Mouse (Mus musculus): ENCODE results near the gene Msx3.

The Msx3 gene

DNA sequence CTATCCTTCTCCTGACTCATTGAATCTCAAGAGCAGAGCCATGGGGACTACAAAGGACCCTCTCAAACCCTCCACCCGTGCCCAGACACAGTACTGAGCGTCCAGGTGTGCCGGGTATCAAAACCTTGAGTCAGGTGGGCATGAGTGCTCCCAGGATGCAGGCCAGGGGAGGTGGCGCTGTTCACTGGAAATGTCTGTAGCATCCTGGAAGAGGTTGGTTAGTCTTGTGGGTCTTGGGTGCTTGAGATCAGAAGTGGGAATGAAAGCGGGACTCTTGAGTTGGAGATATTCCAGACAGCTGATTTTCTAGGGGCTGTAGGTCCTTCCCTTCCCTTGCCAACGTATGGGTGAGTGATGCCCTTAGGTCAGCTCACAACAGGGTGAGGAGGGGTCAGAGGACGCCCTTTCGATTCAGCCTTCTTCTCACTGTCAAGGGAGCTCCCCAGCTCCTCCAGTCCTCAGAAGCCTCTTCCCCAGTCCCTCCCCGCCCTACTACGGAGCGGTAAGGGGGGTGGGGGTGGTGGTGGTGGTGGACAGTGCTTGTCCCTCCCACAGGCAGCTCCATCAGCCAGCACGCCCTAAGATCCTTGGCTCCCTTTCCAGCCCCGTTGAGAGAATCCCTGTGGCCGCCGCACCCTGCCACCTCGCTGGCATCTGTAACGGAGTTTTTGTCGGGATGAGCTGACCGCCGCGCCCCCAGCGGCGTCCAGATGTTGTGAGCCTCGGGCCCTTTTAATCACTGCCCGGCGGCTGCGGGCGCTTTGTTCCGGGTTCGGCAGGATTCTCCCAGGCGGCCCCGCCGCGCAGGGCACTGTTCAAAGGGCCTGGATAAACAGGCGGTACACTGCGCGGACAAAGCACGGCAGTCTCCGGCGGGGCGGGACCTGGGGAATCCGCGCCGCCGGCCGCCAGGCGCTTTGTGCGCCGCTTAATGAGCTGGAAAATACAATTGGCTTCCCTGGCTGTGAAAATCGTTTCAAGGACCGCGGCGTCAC lies 8.8 kb upstream of the Msx3 start:
- no peak for DNase-seq (ENCODE audit: low spot score in 2 of 2)

DNA sequence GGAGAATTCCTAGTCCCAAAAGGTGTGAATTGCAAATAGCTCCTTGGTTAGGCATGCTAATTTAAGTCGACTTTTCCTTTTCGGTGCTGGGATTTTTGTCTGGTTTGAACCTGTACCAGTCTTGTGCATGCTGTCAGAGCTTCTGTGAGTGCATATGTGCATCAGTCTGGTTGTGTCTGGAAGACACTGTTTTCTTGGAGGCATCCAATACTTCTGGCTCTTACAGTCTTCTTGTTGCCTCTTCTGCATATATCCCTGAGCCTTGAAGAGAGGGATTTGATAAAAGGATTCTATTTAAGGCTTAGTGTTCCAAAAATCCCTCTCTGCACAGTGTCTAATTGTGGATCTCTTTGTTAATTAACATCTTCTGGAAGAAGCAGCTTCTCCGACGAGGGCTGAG lies 5.2 kb upstream of the Msx3 start:
- no peak for DNase-seq (ENCODE audit: low spot score in 2 of 2)

DNA sequence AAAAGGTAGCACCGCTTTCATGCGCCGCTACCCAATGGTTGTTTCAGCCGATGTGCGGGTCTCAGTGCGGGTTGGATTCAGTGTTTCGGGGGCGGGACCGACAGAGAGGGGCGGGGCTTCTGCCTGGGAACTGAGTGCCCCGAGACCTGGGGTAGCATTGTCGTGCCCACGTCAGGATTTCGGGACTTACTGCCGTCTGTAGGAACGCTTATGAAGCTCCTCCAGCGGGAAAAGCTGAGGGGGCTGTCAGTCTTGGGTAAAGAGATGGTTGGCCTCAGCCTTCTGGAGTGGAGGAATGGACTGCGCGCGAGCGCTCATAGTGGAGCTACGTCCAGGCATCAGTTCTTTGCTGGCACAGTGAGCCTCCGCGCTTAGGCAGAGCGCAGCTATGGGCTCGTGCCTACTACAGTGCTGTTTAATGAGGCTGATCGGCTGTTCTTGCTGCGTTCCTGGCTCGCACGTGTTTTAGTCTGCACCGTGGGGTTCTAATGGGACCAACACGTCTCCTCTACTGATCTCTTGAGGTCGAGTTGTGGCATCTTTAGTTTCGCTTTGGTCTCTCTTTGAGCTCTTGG lies 313 bp upstream of the Msx3 start:
- no peak for DNase-seq (ENCODE audit: low spot score in 2 of 2)

DNA sequence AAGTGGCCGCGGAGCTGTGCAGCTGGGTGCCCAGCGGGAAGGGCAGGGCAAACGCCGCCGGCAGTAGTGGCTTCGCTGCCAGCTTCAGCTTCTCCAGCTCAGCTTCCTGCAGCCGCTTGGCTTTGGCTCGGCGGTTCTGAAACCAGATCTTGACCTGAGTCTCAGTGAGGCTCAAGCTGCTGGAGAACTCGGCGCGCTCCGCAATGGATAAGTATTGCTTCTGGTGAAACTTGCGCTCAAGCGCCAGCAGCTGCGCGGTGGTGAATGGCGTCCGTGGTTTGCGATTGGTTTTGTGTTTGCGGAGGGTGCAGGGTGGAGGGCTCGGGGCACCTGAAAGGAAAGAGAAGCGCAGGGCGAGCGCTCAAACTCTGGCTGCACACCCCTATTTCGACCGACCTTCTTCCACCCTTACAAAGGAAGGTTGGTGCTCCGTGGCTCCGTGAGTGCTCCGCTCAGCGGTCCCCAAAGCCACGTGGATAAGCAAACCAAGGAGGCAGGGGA lies 1.0 kb downstream of the Msx3 start:
- DNase-seq (ENCODE audit: low spot score in 2 of 2) = no peak

DNA sequence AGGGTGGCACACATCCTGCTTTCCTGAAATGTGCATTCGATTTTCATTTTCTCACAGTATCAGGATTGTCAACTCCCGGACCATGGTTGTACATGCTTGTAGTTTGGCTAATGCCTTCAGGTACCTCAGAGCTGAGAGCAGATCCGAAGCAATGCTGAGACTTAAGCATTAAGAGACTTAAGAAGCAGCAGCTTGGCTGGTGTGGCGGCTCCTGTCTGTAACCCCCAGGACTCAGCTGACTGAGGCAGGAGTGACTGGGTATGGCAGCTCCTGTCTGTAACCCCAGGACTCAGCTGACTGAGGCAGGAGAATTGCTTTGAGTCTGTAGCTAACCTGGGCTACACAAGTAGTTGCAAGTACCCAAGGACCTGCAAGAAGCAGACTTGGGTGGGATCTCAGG lies 3.3 kb downstream of the Msx3 start:
- DNase-seq (ENCODE audit: low spot score in 2 of 2) = no peak

DNA sequence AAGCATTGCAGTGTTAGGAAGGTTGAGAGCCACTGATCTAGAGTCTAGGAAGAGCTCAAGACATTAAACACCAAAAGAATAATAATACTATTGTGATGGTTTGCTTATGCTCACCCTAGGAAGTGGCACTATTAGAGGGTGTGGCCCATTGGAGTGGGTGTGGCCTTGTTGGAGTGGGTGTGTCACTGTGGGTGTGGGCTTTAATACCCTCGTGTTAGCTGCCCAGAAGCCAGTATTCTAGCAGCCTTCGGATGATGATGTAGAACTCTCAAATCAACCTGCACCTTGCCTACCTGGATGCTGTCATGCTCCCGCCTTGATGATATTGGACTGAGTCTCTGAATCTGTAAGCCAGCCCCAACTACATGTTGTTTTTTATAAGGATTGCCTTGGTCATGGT lies 6.2 kb downstream of the Msx3 start:
- DNase-seq (ENCODE audit: low spot score in 2 of 2) = no peak

DNA sequence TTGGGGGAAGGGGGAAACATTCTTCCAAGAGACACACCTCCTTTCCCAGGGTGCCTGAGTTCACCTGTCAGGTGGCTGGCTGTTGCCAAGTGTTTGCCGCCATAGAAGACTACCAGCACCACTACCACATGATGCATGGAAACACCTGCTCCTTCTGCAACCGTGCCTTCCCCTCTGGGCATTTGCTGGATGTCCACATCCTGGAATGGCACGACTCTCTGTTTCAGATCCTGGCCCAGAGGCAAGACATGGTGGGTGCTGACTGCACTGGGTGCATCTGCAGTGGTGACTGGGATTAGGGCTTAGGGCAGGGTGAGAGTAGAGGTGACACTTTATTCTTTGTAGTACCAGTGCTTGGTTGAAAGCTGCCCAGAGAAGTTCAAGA lies 11.7 kb downstream of the Msx3 start:
- DNase-seq (ENCODE audit: low spot score in 2 of 2) = no peak

DNA sequence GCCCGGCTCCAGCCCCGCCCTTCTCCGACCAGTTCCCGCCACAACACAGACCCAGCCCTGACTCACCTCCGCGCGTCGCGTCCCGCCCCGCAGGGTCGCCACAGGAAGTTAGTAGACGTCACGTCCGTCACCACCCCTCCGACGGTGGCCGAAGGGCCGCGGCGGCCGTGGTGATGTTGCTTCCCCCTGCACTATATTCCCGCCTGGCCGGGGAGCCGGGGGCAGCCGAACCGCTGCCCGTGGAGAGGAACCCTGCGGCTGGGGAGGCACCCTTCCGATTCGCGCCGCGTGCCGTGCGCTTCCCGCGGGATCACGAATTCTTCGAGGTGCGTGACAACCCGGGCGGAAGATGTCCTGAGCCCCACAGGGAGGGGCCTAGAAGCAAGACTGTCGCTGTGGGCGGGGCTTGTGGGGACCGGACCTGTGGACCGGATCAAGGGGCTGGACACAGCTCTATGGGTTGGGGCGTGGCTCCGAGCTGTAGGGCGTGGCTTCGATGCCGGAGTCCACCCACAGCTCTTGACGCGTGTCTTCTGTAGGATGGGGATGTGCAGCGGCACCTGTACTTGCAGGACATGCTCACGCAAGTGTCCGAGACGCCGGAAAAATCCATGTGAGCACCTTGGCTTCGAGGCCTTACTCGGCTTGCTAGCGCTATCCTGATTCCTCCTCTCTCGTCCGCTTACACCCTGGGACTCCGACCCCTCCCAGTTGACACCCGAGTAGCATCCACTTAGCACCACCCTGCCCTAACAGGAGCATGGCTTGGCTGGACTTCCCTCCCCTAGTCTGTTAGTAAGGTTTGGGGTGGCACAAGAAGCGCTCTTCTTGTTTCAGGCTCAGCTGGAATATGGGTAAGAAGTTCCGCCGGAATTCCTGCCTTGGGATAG lies 12.4 kb downstream of the Msx3 start, which contains the start of the genes Zfp511 and Tubgcp2:
Gene Zfp511 (plus strand): TSS at position 111 of the 890 bp plus-strand sequence.
Gene Tubgcp2 (minus strand): TSS at position 389 of the 890 bp plus-strand sequence.
- peak; percentile 86 to 89 for DNase-seq (ENCODE audit: low spot score in 2 of 2)

DNA sequence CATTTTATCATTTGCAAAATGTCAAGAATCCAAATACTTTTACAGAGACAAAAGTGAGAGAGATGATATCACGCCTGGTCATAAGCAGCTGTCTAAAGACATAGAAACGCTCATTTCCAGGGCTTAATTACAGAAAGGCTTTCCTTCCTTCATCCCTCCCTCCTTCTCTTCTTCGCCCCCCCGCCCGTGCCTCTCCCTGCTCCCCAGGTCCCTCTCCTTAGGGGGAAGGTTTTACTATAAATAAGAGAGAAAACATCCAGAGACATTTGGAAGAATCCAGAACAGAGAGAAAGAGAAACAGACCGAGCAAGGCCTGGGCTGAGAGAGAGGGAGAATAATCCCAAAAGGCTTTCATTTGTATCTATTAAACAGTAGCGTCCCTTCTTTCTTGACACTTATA lies 13.4 kb downstream of the Msx3 start:
- no peak for DNase-seq (ENCODE audit: low spot score in 2 of 2)

DNA sequence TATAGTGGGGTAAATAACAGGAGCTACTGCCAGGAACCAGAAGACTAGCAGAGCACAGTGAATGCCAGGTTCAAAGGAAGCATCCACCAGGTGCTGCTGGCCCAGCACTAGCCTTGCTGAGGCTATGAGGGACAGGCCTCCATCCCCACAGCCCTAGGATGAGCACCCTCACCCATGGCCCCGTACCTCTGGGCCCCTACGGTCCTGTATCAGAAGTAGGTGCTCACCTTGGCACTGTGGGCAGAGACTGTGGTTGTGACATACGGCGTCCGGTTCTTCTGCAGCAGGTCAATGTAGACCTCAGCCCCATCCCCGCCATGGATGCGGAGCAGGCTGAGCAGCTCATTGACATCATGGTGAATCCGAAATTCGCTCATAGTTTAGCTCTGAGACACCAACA lies 15.5 kb downstream of the Msx3 start:
- no peak for DNase-seq (ENCODE audit: low spot score in 2 of 2)

DNA sequence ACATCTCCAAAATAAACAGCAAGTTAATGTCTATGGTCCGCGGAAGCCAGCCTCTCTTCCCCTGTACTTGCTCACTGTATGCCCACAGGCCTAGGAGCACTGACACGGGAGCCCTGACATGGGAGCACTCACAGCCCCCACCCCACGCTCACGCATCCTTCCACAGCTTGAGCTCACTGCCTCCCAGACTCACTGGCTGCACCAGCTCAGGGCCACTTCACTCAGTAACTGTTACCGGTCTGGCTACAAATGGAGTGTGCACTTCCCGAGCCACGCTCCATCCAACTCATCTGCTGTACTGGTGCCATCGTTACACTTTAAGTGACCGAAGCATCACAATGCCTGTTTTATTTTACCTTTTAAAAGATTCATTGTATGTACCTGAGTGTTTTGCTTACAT lies 16.5 kb downstream of the Msx3 start:
- DNase-seq (ENCODE audit: low spot score in 2 of 2) = no peak

DNA sequence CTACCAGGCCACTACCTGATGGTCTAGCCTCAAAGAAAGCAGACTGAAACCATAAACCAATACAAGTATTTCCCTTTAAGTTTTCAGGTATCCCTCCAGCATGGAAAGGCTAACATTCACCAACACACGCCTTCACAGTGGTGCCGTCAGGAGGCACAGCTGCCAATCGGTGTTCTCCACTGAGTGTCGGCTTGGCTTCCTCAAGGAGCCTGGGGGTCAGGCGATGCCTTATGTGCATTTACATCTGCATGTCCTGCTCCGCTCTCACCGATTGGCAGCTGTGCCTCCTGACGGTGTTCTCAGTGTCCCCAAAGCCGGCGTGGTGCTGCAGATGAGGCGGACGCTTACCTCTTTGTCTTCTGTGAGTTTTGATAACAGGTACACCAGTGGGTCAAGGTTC lies 17.1 kb downstream of the Msx3 start:
- DNase-seq (ENCODE audit: low spot score in 2 of 2) = no peak

DNA sequence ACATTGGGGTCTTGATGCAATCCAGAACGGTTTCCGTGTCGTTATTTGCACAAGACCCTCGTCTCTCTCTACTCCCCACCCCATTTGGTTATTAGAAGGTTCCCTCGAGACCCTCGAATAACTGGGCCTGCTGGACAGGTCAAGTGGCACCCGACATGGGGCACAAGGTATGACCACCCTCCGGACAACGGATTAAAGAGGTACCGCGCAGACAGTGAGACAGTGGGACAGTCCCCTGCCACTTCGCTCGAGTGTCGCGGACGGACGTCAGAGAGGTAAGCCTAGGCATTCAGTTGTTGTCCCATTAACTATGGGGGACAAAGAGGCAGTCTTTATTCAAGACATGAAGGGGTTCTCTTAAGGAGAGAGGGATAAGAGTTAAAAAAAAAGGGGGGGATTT lies 37.6 kb downstream of the Msx3 start:
- peak in 1 of 2 experiments; percentile 5 for DNase-seq (ENCODE audit: low spot score in 2 of 2)

DNA sequence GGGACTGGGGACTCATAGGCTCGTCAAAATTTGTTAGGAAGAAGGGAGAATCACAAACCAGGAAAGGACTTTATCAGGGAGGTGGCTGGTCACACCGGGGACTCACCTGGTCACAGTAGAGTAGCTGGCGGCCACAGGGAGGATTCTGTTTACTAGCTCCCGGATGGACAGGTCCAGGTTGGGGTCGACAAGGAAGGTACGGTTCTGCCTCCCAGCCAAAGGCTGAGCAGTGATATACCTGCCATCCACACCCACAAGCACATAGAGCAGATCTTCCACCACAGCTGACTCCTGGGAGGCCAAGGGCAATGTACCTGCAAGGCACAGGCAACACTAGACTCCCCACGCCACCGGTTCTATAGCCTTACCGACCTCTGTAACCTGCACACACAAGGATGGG lies 41.1 kb downstream of the Msx3 start:
- peak in 1 of 2 experiments; percentile 3 for DNase-seq (ENCODE audit: low spot score in 2 of 2)

DNA sequence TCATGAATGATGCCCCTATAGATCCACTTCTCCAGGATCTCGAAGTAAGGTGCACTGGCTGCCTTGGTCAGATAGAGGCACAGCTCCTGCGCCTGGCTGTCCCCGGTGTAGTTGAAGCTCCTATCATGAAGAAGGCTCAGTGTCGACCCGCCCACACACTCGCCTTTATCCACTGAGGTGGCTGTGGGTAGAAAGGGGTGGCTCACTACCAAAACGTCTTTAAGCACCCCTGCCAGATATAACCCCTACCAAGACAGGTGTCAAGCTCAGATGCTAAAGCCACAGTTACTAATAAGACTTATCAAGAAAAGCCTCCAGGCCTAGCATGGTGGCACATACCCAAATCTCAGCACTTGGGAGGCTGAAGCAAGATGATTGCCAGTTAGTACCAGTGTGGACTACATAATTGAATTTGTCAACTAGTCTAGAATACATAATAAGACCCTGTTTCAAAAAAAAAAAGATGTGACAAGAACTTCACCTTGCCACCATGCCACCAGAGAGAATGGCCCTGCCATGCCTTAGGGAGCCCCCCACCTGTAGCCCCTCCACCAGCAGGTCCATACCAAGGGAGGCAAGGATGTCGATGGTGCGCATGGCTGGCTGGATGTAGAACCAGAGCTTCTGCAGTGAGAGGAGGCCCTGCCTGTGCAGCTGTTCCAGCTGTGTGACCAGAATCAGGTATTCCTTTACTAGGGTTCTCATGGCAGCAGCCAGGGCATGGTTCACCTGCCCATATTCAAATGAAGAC lies 41.9 kb downstream of the Msx3 start:
- DNase-seq (ENCODE audit: low spot score in 2 of 2) = peak in 1 of 2 experiments; percentile 5

DNA sequence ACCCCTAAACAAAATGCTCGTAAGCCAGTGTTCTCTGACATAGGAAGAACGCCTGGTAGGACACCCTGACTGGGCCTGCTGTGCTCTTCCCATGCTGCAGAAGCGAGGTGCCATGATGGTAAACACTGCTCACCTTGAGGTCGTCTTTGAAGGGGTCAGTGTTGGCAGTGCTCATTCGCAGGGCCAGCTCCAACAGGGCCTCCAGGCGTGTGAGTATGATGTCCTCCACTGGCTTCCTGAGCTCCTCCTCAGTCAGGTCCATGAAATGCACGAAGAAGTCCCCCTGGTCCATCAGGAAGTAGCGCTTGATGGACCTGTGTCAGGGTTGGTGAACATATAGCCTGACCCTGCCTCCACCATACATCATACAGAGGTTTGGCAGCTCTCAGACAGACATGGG lies 44.2 kb downstream of the Msx3 start:
- peak in 1 of 2 experiments; percentile 2 for DNase-seq (ENCODE audit: low spot score in 2 of 2)

DNA sequence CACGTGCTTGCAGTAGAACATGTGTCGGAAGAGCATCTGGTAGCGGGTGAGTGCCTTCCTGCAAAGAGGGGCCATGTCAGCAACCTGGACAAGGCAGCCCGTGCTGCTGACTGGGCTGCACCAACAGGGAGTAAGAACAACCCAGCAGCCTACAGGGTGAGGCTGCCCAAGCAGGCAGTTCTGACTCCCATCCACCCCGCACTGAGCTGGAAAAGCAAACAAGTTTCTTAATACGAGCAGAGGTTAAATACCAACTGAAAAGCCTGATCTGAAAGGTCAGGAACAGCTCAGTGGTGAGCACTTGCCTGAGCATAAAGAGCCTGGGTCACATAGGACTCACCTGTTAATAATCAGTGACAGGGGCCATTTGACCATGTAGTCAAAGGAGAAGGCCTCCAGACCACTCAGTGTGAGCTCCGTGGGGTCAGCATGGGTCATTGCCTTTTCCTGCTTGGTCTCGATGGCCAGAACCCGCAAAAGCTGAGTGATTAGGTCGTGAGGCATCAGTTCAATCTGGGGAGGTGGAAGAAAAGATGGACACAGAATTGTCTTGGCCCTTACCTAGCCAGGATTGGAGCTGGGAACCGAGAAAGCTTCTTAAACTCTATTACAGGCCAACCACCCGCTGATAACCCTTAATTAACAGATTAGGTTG lies 47.7 kb downstream of the Msx3 start:
- DNase-seq (ENCODE audit: low spot score in 2 of 2) = no peak

DNA sequence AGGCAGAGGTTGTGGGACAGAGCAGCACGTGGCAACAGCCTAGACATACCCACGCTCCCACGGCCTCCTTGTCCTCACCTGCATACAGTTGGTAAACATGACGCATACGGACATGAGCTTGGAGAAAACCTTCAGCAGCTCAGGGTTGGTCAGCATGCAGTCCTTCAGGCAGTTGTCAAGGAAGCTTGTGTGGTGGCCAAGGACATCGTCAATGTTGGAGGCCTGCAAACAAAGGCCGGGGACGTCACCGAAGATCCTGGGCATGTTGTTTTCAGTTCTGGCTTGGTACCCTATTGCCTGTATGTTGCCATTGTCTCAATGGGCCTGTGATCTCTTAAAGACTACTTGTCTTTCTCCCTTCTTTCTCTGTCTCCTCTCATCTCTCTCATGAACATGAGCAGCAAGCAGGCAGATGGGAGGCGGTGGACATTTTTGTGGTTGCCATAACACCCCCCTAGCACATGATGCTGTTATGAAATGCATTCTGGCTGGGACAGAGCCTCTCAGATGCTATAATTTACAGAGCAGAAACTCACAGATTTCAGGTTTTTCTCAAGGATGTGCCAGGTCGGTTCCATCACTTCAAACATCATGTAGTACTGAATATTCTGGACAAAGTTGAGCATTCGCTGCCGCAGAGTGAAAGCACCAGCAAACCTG lies 50.1 kb downstream of the Msx3 start:
- no peak for DNase-seq (ENCODE audit: low spot score in 2 of 2)

Measured in spleen, postnatal 14 days (tissue).